Mouse (Mus musculus) ovary, adult 10 weeks (tissue): ENCODE results near the gene Skida1. TPM values are rescaled to one million over a fixed set of nuclear protein-coding genes. Genes with fewer than 3 reads are reported as not detected.

ENCODE experiments used
- polyA plus RNA-seq: library from polyadenylated mRNA; stranded (reverse); fragments of 350-450 nt; fragmentation: Illumina TruSeq; extraction: RNeasy Lipid Tissue Mini Kit (QIAGEN cat#74804); gene quantifications from one replicate; pipeline ENCODE4 v1.2.3, GENCODE M21; 2014

Gene Skida1
- polyA plus RNA-seq: 9.3 TPM

DNA sequence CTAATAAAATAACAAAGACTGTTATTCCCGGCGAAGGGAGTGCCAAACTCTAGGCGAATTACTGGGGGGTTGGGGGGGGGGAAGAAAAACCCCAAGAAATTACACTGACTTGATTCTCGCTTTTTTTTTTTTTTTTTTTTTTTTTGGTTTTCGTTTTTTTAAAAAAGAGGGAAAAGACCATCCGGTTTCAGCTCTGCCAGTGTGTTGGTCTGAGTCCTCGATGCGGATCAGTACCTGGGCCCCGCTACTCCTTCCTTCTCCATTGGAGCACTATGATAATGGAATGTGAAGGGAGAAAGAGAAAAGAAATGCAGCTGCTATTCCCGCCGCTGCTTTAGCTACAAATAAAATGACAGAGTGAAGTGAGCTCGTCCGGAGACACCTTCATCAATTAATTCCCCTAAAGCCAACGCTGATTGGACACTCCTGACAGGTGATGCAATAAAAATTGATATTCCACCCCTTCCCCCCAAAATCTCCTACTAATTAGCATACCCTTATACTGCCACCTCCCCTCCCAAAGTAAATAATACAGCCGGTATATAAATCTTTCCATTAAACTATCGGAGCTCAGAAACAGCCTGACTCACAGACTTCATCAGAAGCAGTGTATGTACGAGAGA, at the start of gene Skida1:
Skida1 (minus strand) TSS at position 599 of the 623 bp plus-strand sequence.

DNA sequence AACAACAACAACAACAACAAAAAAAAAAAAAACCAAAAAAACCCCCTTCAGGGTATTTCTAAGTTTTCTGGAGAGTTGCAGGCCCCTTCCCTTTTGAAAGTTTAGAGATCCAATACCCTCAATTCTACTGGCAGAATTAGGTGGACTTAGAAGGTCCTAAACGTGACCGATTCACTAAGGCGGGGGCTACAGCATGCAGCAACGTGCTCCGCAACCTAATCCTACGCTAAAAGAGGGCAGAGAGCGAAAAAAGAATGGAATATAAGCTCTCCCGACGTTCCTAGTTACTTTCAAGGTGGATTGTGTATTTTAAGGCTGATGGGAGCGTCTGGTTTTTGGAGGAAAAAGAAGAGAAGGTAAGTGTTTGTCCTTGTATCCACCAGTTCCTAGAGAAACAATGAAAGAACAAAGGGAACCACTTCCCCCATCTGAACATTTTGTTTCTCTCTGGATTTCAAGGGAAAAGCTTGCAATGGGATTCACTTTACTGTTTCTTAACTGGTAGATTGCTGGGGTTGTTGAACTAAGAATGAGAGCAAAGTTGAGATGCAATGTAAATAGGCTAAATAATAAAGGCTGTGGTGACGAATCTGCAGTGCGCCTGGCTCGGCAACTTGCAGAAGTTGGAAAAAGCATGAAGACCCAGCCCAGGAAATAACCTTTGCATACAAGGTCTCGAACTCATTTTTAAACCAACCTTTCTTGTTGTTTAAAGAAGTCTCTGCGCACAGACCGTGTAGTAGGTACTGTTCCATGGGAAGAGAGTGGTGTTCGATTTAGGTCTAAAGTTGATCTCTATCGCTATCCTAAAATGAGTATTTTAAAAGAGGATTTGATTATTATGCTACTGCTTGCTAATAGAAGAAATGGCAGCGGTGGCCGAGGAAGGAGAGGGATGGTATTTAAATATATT, 6.4 kb upstream of the Skida1 start, which contains the start of gene Mllt10:
Mllt10 (plus strand) TSS at position 222 of the 913 bp plus-strand sequence.

DNA sequence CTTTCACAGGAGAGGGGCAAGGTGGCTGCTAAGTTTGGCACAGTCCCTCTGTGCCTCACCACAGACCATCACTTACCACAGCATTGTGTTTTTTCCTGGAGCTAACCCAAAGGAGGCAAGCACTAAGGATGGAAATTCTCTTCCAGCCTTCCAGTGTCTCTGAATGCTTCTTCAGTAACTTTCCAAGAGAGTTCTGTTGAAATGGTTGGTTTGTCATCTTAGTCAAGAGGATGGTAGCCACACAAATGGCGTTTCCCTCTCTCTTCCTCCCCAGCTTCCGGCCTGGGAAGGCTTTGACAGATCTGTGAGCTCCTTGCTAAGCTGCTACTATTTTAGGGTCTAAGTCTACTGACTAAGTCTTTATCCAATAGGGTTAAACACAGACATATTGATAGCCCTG, 11.4 kb downstream of the Skida1 start, which contains the start of gene A930004D18Rik:
A930004D18Rik (minus strand) TSS at position 247 of the 400 bp plus-strand sequence.

DNA sequence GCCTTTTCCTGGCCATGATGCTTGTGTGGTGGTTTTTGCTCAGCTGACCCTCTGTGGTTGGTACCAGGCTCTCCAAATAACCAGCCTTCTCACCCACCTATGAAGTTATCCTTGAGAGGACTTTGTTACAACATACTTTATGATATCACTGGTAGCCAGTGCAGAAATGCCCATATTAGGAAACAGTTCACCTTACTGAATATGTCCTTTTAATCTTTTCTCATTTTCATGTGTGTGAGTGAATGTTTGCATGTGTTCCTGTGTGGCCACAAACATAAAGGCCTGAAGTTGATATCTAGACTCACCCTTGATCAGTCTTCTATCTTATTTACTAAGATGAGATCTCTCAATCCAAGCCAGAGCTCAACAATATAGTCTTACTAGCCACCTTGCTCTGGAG, 52.0 kb downstream of the Skida1 start, which contains the start of gene H2al2a:
H2al2a (minus strand) TSS at position 101 of the 400 bp plus-strand sequence.

Other genes with a start within 250 kb of the Skida1 start
- not detected for gene H2al2a, start 52.1 kb downstream of the Skida1 start, polyA plus RNA-seq
- gene A930004D18Rik, start 11.3 kb downstream of the Skida1 start, polyA plus RNA-seq: 3.8 TPM
- gene Mllt10, start 6.2 kb upstream of the Skida1 start, polyA plus RNA-seq: 33.5 TPM